In the genomic region with DNA sequence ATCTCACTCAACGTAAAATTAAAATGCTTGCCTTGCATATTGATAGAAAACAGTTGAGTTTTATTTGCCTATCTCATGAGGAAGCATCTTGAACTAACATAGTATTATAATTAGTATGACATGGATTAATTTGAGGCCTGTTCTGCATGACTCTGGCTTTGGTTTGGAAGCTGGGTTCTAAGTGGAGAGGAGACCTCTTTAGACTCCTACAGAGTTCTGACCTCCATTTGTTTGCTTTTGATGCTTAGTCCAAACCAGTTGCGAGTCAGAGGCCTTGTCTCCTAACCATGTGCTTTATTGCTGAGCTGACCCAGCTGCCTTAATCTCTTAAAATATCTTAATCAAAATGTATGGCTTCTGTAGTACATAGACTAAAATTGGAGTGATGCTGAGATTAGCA, we compare ENCODE assay signal across 23 mouse cellular contexts. TPM values are rescaled to one million over a fixed set of nuclear protein-coding genes. Genes with fewer than 3 reads are reported as not detected.
DNase-seq lines count a peak whose midpoint lies in the region; ATAC-seq and TF ChIP-seq lines count a peak whose summit lies in the region.
"Had no signal": no experiment of that assay in that cellular context is flagged by ENCODE, and none has a peak within 500 bp of the region (broad histone marks: within the 10 kb centered on the region; RNA-seq: fewer than 3 reads in every experiment).

No protein-coding gene starts in this region.

- H3K4me3 ChIP-seq in kidney, embryonic 15.5 days (replicated peaks) = no peak overlapping the region
- H3K4me3 ChIP-seq in kidney, postnatal 0 days (replicated peaks; ENCODE audit: low read depth, low read length) = no peak overlapping the region
- H3K4me3 ChIP-seq in kidney, embryonic 14.5 days (ENCODE audit: low read length) = no peak overlapping the region
- no peak overlapping the region for H3K4me3 ChIP-seq in CH12.LX (replicated peaks in 1 of 3; ENCODE audit: low read depth in 2 of 3, low read length in 2 of 3, poor library complexity in 1 of 3)
- H3K4me3 ChIP-seq: embryonic facial prominence, embryonic 10.5 days; embryonic facial prominence, embryonic 12.5 days; forebrain, embryonic 13.5 days; forebrain, embryonic 15.5 days had no signal

- dilution Hi-C loops in CH12.LX (cut with MboI; ENCODE audit: extremely low pct_ligation_motif_present, extremely low pct_unique_long_range_greater_than_20kb, low sequenced_read_pairs) = no loop called here

- H3K9ac ChIP-seq in kidney, embryonic 15.5 days = no peak overlapping the region
- no peak overlapping the region for H3K9ac ChIP-seq in kidney, postnatal 0 days (ENCODE audit: low read depth, low read length)
- H3K9ac ChIP-seq in kidney, embryonic 14.5 days (ENCODE audit: low read depth, low read length) = no peak overlapping the region
- no peak overlapping the region for H3K9ac ChIP-seq in CH12.LX (ENCODE audit: insufficient read depth, low read depth)
- H3K9ac ChIP-seq: embryonic facial prominence, embryonic 12.5 days; forebrain, embryonic 13.5 days; forebrain, embryonic 15.5 days had no signal

- no peaks in the 10 kb centered on the region; the same call in 1 of the 2 replicates for H3K79me2 ChIP-seq in CH12.LX (replicated peaks; ENCODE audit: control insufficient read depth, extremely low read depth, insufficient read depth, poor library complexity, severe bottlenecking)

- TF ChIP-seq POLR2A in CH12.LX (IDR thresholded peaks at IDR 0.05; ENCODE audit: low read depth, low read length) = no peak

- no peak overlapping the region for H3K4me2 ChIP-seq in kidney, embryonic 15.5 days
- no peak overlapping the region for H3K4me2 ChIP-seq in kidney, postnatal 0 days (ENCODE audit: low read length)
- no peak overlapping the region for H3K4me2 ChIP-seq in kidney, embryonic 14.5 days (replicated peaks; ENCODE audit: low read depth, low read length)
- H3K4me2 ChIP-seq in CH12.LX (ENCODE audit: insufficient read depth, low read depth, poor library complexity, severe bottlenecking) = no peak overlapping the region
- H3K4me2 ChIP-seq: embryonic facial prominence, embryonic 12.5 days; forebrain, embryonic 13.5 days; forebrain, embryonic 15.5 days had no signal

- H3K36me3 ChIP-seq in kidney, embryonic 15.5 days = peaks cover 26% of the 10 kb centered on the region
- H3K36me3 ChIP-seq in kidney, postnatal 0 days (ENCODE audit: insufficient read depth, low read length) = no peaks in the 10 kb centered on the region
- H3K36me3 ChIP-seq in kidney, embryonic 14.5 days (ENCODE audit: control insufficient read depth, insufficient read depth, low read length) = peaks cover 6% of the 10 kb centered on the region; the same call in 1 of the 2 replicates
- peaks cover 5 to 43% of the 10 kb centered on the region in 2 experiments for H3K36me3 ChIP-seq in CH12.LX (replicated peaks in 1 of 2; ENCODE audit: control insufficient read depth in 1 of 2, insufficient read depth in 1 of 2, low read length in 1 of 2)

- H3K27ac ChIP-seq in kidney, embryonic 15.5 days = no peak overlapping the region
- H3K27ac ChIP-seq in kidney, postnatal 0 days = no peak overlapping the region
- no peak overlapping the region for H3K27ac ChIP-seq in kidney, embryonic 14.5 days (ENCODE audit: low read depth, low read length)
- no peak overlapping the region for H3K27ac ChIP-seq in CH12.LX (ENCODE audit: insufficient read depth, low read depth)
- H3K27ac ChIP-seq: embryonic facial prominence, embryonic 10.5 days; embryonic facial prominence, embryonic 12.5 days; forebrain, embryonic 13.5 days; forebrain, embryonic 15.5 days had no signal

- TF ChIP-seq EP300 in CH12.LX (IDR thresholded peaks at IDR 0.05; ENCODE audit: low read length) = no peak

- DNase-seq in kidney, postnatal 25 days = no peak
- DNase-seq in kidney, postnatal 0 days (ENCODE audit: low spot score) = peak; percentile 70
- DNase-seq in kidney, adult 18-20 months = no peak
- DNase-seq in kidney, postnatal 14 days = peak; percentile 8
- no peak for DNase-seq in CH12.LX (ENCODE audit: extremely low read depth)
- DNase-seq in frontal cortex, postnatal 25 days (ENCODE audit: low spot score in 2 of 2) = no peak
- DNase-seq: adrenal gland, adult 8-10 months; adrenal gland, postnatal 14 days; adrenal gland, postnatal 36 days; cerebellum, adult 11-12 months; cerebellum, adult 2 months; cerebellum, adult 9-10 months; cerebellum, postnatal 10 days; cerebellum, postnatal 25 days had no signal

- no peaks in the 10 kb centered on the region for H3K27me3 ChIP-seq in kidney, embryonic 15.5 days
- no peaks in the 10 kb centered on the region for H3K27me3 ChIP-seq in kidney, postnatal 0 days (ENCODE audit: insufficient read depth, low read length)
- H3K27me3 ChIP-seq in kidney, embryonic 14.5 days (ENCODE audit: control insufficient read depth, insufficient read depth, low read length) = no peaks in the 10 kb centered on the region
- H3K27me3 ChIP-seq in CH12.LX (replicated peaks) = no peaks in the 10 kb centered on the region
- H3K27me3 ChIP-seq: embryonic facial prominence, embryonic 12.5 days; forebrain, embryonic 13.5 days; forebrain, embryonic 15.5 days; Patski had no signal

- WGBS in kidney, embryonic 15.5 days = 62% methylated on average over 2 of the region's 2 CpGs
- 62% methylated on average over 2 of the region's 2 CpGs for WGBS in kidney, postnatal 0 days
- 70% methylated on average over 2 of the region's 2 CpGs for WGBS in kidney, embryonic 14.5 days

- no peaks in the 10 kb centered on the region for H3K9me3 ChIP-seq in kidney, embryonic 15.5 days (replicated peaks)
- H3K9me3 ChIP-seq in kidney, postnatal 0 days (replicated peaks; ENCODE audit: low read length) = no peaks in the 10 kb centered on the region
- H3K9me3 ChIP-seq in kidney, embryonic 14.5 days (ENCODE audit: control insufficient read depth, low read length) = no peaks in the 10 kb centered on the region
- H3K9me3 ChIP-seq in CH12.LX (replicated peaks; ENCODE audit: low read length) = no peaks in the 10 kb centered on the region
- H3K9me3 ChIP-seq: embryonic facial prominence, embryonic 10.5 days; embryonic facial prominence, embryonic 12.5 days; forebrain, embryonic 13.5 days; forebrain, embryonic 15.5 days; G1E had no signal

- ATAC-seq in kidney, embryonic 15.5 days (replicated peaks; ENCODE audit: low FRiP score) = peak; percentile 60
- ATAC-seq in kidney, postnatal 0 days (replicated peaks; ENCODE audit: low FRiP score, low read depth) = no peak; the same call in 1 of the 2 replicates
- ATAC-seq in kidney, embryonic 14.5 days (ENCODE audit: low FRiP score, low TSS enrichment) = no peak
- ATAC-seq: activated CD4-positive, CD25-positive, alpha-beta regulatory T cell, adult 4 months; forebrain, embryonic 13.5 days; forebrain, embryonic 15.5 days; Patski had no signal

- no peak for TF ChIP-seq CTCF in kidney, postnatal 0 days (IDR thresholded peaks at IDR 0.05; ENCODE audit: low read depth)
- TF ChIP-seq CTCF in CH12.LX (conservative IDR thresholded peaks at IDR 0.05 in 1 of 2, IDR thresholded peaks at IDR 0.05 in 1 of 2; ENCODE audit: low read depth in 2 of 2, low read length in 2 of 2) = no peak

- no peak for TF ChIP-seq RAD21 in CH12.LX (IDR thresholded peaks at IDR 0.05; ENCODE audit: low read depth, low read length)

- in situ Hi-C loops in CH12.LX (cut with MboI; ENCODE audit: low pct_ligation_motif_present, low pct_unique_long_range_greater_than_20kb, low sequenced_read_pairs) = no loop called here

- H3K4me1 ChIP-seq in kidney, embryonic 15.5 days = peaks cover 4% of the 10 kb centered on the region; the same call in 1 of the 2 replicates
- no peaks in the 10 kb centered on the region for H3K4me1 ChIP-seq in kidney, postnatal 0 days (replicated peaks; ENCODE audit: insufficient read depth, low read length)
- H3K4me1 ChIP-seq in kidney, embryonic 14.5 days (ENCODE audit: control insufficient read depth, insufficient read depth, low read length) = no peaks in the 10 kb centered on the region
- H3K4me1 ChIP-seq in CH12.LX (ENCODE audit: control insufficient read depth in 1 of 2, insufficient read depth in 2 of 2) = peaks cover 4 to 26% of the 10 kb centered on the region in 2 experiments
- H3K4me1 ChIP-seq: embryonic facial prominence, embryonic 10.5 days; embryonic facial prominence, embryonic 12.5 days; forebrain, embryonic 13.5 days; forebrain, embryonic 15.5 days had no signal

TF ChIP-seq in CH12.LX, 34 proteins besides CTCF, POLR2A, EP300 and RAD21:
- TF ChIP-seq BHLHE40 (IDR thresholded peaks at IDR 0.05; ENCODE audit: low read depth, low read length) = no peak
- no peak for TF ChIP-seq JUND (conservative IDR thresholded peaks at IDR 0.05; ENCODE audit: low read depth, low read length)
- TF ChIP-seq MAFK (IDR thresholded peaks at IDR 0.05; ENCODE audit: insufficient replicate concordance, low read length) = 0 out of 2 replicates have a peak, but pooled peaks have one; percentile 26

RNA-seq across cellular contexts. Expression of gene Srr, which starts 31.9 kb away (rescaled TPM):
- 23.5 and 24.4 TPM in 2 replicates for polyA plus RNA-seq in kidney, embryonic 15.5 days (2015; fragmentation: Nextera tagmentation; extraction: Ambion mirVana)
- 23.3 and 24.4 TPM in 2 replicates for polyA plus RNA-seq in kidney, postnatal 0 days (2015; fragmentation: Nextera tagmentation; extraction: Ambion mirVana)
- 13.0 and 24.0 TPM in 2 replicates for polyA plus RNA-seq in kidney, embryonic 14.5 days (2014; fragmentation: Nextera tagmentation; extraction: Ambion mirVana)
- total RNA-seq in CH12.LX (2012; rRNA removed) (4.0 and 5.9 TPM in 2 replicates), CH12.LX (2014; rRNA removed) (5.7 and 6.7 TPM in 2 replicates)
- 5.7 and 7.6 TPM in 2 replicates for polyA plus RNA-seq in CH12.LX (2012; ENCODE audit: insufficient read length, low read depth)

RNA-seq across cellular contexts. Expression of gene Smg6, which starts 32.0 kb away (rescaled TPM):
- polyA plus RNA-seq in kidney, embryonic 15.5 days (2015; fragmentation: Nextera tagmentation; extraction: Ambion mirVana) = 17.5 and 18.2 TPM in 2 replicates
- 11.9 and 12.5 TPM in 2 replicates for polyA plus RNA-seq in kidney, postnatal 0 days (2015; fragmentation: Nextera tagmentation; extraction: Ambion mirVana)
- polyA plus RNA-seq in kidney, embryonic 14.5 days (2014; fragmentation: Nextera tagmentation; extraction: Ambion mirVana) = 12.8 and 19.8 TPM in 2 replicates
- total RNA-seq in CH12.LX (2012; rRNA removed) (12.0 and 12.1 TPM in 2 replicates), CH12.LX (2014; rRNA removed) (8.0 and 9.0 TPM in 2 replicates)
- 14.8 and 18.5 TPM in 2 replicates for polyA plus RNA-seq in CH12.LX (2012; ENCODE audit: insufficient read length, low read depth)

RNA-seq across cellular contexts. Expression of gene Tsr1, which starts 59.7 kb away (rescaled TPM):
- polyA plus RNA-seq in kidney, embryonic 15.5 days (2015; fragmentation: Nextera tagmentation; extraction: Ambion mirVana) = 50.6 and 51.4 TPM in 2 replicates
- 31.6 and 32.7 TPM in 2 replicates for polyA plus RNA-seq in kidney, postnatal 0 days (2015; fragmentation: Nextera tagmentation; extraction: Ambion mirVana)
- 41.7 and 54.8 TPM in 2 replicates for polyA plus RNA-seq in kidney, embryonic 14.5 days (2014; fragmentation: Nextera tagmentation; extraction: Ambion mirVana)
- total RNA-seq in CH12.LX (2012; rRNA removed) (85.2 and 127 TPM in 2 replicates), CH12.LX (2014; rRNA removed) (101 and 105 TPM in 2 replicates)
- polyA plus RNA-seq in CH12.LX (2012; ENCODE audit: insufficient read length, low read depth) = 149 and 162 TPM in 2 replicates

Comparison
In these comparisons a context has a peak if more than half of its experiments do, and no peak if none do; other contexts are left out.
1. DNase-seq: peak in kidney, postnatal 0 days (single experiment) and kidney, postnatal 14 days (single experiment); none in kidney, postnatal 25 days (0 of 2), kidney, adult 18-20 months (single experiment), CH12.LX (single experiment) and frontal cortex, postnatal 25 days (0 of 2).